Mouse (Mus musculus) heart, embryonic 11.5 days (tissue): ENCODE measurements around the gene Mtfr1l. TPM values are rescaled to one million over a fixed set of nuclear protein-coding genes. Genes with fewer than 3 reads are reported as not detected.

Experiments
- ATAC-seq: fragments of 200-750 bp; cut with Nextera tagmentation; replicated peaks from 2 replicates; pipeline ENCODE4 v1.8.0; 2017; ENCODE audit warnings: moderate library complexity; ENCODE audit not compliant: insufficient number of reproducible peaks, low FRiP score, low TSS enrichment
- H3K27ac ChIP-seq: fragments of 300-500 bp; sonication (generic); 2 replicates; pipeline ENCODE4 v1.5.1; 2014; ENCODE audit warnings: mild to moderate bottlenecking, low read depth, low read length
- H3K27me3 ChIP-seq: fragments of 300-500 bp; sonication (generic); 2 replicates; pipeline ENCODE4 v1.6.1; 2014; ENCODE audit warnings: mild to moderate bottlenecking, low read length, mixed read lengths; ENCODE audit not compliant: control insufficient read depth, insufficient read depth
- H3K36me3 ChIP-seq: fragments of 300-500 bp; sonication (generic); 2 replicates; pipeline ENCODE4 v1.6.1; 2014; ENCODE audit warnings: mild to moderate bottlenecking, low read length, moderate library complexity, mixed read lengths; ENCODE audit not compliant: control insufficient read depth, insufficient read depth
- H3K4me1 ChIP-seq: fragments of 300-500 bp; sonication (generic); 2 replicates; pipeline ENCODE4 v1.6.1; 2014; ENCODE audit warnings: low read length; ENCODE audit not compliant: control insufficient read depth, insufficient read depth
- H3K4me2 ChIP-seq: fragments of 300-500 bp; sonication (generic); 2 replicates; pipeline ENCODE4 v1.6.1; 2014; ENCODE audit warnings: mild to moderate bottlenecking, moderate library complexity
- H3K4me3 ChIP-seq: fragments of 300-500 bp; sonication (generic); 2 replicates; pipeline ENCODE4 v1.5.1; 2014; ENCODE audit warnings: low read depth, low read length
- H3K9ac ChIP-seq: fragments of 300-500 bp; sonication (generic); 2 replicates; pipeline ENCODE4 v1.6.1; 2014; ENCODE audit warnings: mild to moderate bottlenecking, low read depth, low read length, moderate library complexity
- H3K9me3 ChIP-seq: fragments of 300-500 bp; sonication (generic); replicated peaks from 2 replicates; pipeline ENCODE4 v1.6.1; 2016; ENCODE audit warnings: low read length; ENCODE audit not compliant: control insufficient read depth
- WGBS: fragments of 180-500 bp; shearing (Covaris S2); extraction: QIAGEN DNeasy Blood & Tissue Kit; methylation state at CpG from one replicate; pipeline ENCODE4 v1.1.7; 2014; ENCODE audit not compliant: insufficient replicate concordance; 5-methylcytosine and 5-hydroxymethylcytosine counted together
- polyA plus RNA-seq: library from polyadenylated mRNA; unstranded; fragments of >200 nt; fragmentation: Nextera tagmentation; extraction: Ambion mirVana; gene quantifications from 2 replicates; pipeline ENCODE4 v1.2.1, GENCODE M21; 2014

Mtfr1l gene
- polyA plus RNA-seq, 1 experiment from 2014 or later: 167 TPM

DNA sequence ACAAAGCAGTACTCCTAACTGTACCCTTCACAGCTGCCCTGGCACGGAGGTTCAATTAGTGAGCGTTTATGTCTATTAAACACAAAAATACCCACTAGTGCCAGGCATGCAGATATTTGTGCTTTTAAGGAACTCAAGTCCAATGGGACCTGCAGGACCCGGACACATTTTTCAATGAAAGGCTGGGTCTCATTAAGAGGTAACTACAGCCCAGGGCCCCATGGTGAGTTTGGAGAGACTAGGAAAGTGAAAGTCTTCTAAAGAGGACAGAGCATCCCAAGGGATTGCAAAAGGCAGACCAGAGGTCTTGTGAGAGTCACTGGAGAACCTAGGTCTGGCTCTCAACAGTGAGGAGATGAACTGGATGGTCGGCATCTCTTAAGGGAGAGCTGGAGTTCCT lies 1.8 kb downstream of the Mtfr1l start:
- 86% methylated on average over 4 of the region's 4 CpGs for WGBS
- Histone ChIP-seq H3K4me3 (peak overlapping the region; percentile 99), H3K4me2 (peak overlapping the region; percentile 98), H3K36me3 (peaks cover 23% of the 10 kb centered on the region), H3K9me3 (no peaks in the 10 kb centered on the region), H3K4me1 (peaks cover 31% of the 10 kb centered on the region), H3K9ac (peak overlapping the region; percentile 88; the same call in 1 of the 2 replicates), H3K27me3 (no peaks in the 10 kb centered on the region), H3K27ac (no peak overlapping the region)
- no peak for ATAC-seq

DNA sequence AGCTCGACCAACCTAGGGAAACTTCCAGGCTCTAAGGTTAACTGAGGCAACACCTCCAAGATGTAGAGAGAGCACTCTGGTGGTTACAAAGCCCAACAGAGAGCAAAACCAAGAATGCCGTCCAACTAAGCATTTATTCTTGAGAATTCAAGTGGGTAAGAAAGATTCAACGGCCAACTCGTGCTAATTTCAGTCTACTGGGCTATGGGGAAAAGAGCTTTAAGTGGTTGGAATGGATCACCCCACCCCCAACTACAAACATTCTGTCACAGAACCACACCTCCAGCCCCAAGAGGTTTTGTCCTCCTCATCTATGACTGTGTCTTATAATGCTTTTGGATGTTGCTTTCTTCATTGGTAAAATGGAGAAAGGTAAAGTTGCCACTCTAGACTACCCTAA lies 2.3 kb downstream of the Mtfr1l start:
- no peaks in the 10 kb centered on the region for H3K27me3 ChIP-seq
- peaks cover 31% of the 10 kb centered on the region for H3K4me1 ChIP-seq
- no peak overlapping the region for H3K27ac ChIP-seq
- 67% methylated on average over 4 of the region's 4 CpGs for WGBS
- peaks cover 27% of the 10 kb centered on the region for H3K36me3 ChIP-seq
- no peak overlapping the region for H3K4me2 ChIP-seq
- H3K4me3 ChIP-seq: no peak overlapping the region
- H3K9ac ChIP-seq: no peak overlapping the region
- no peaks in the 10 kb centered on the region for H3K9me3 ChIP-seq
- ATAC-seq: no peak

DNA sequence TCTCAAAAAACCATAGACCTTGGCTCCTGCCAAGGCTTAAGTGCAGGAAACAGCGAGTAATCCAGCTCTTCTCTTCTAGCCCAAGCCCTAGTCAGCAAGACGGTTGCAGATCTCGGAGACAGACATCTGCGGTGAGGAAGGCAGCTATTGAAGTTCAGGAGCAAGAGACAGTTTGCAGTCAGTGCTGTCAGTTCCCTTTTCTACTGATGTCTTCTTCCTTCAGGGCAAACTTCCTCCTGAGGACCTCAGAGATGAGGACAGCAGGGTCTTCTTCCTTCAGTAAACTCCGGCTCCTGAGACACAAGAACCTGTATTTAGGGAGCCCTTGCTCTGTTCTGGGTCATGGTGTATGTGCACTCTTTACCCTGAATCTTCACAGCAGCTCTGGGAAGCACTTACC lies 9.0 kb downstream of the Mtfr1l start:
- no peak for ATAC-seq
- no peaks in the 10 kb centered on the region for H3K4me1 ChIP-seq
- H3K9ac ChIP-seq: no peak overlapping the region
- H3K27me3 ChIP-seq: no peaks in the 10 kb centered on the region
- no peaks in the 10 kb centered on the region for H3K9me3 ChIP-seq
- H3K4me3 ChIP-seq: no peak overlapping the region
- no peak overlapping the region for H3K27ac ChIP-seq
- no peak overlapping the region for H3K4me2 ChIP-seq
- 83% methylated on average over 5 of the region's 5 CpGs for WGBS
- H3K36me3 ChIP-seq: peaks cover 44% of the 10 kb centered on the region

DNA sequence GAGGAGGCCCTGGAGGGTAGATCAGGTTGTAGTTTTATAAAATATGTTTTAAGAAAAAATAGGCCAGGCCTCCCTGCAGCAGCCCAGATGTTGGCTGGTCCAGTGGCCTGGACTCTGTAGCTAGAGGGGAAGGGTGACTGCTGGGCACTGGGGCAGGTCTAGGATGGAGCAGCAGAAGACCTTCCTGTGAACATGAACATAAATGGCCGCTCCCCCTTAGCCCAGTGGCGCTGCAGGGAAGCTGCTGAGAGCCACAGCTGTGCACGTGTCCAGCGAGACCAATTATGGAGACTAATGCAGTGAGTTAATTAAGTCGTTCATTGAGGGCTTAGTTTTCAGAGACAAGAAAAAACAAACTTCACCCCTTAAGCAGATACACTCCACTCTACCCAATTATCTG lies 9.4 kb downstream of the Mtfr1l start:
- Histone ChIP-seq H3K36me3 (peaks cover 42% of the 10 kb centered on the region), H3K4me3 (no peak overlapping the region), H3K4me1 (no peaks in the 10 kb centered on the region), H3K27ac (no peak overlapping the region), H3K27me3 (no peaks in the 10 kb centered on the region), H3K4me2 (no peak overlapping the region), H3K9me3 (no peaks in the 10 kb centered on the region), H3K9ac (no peak overlapping the region)
- 81% methylated on average over 5 of the region's 5 CpGs for WGBS
- no peak for ATAC-seq

- Histone ChIP-seq H3K4me1 (no peaks in the 10 kb centered on the region), H3K9me3 (no peaks in the 10 kb centered on the region), H3K4me2 (no peak overlapping the region), H3K27ac (no peak overlapping the region), H3K36me3 (peaks cover 22% of the 10 kb centered on the region), H3K4me3 (no peak overlapping the region), H3K9ac (no peak overlapping the region), H3K27me3 (no peaks in the 10 kb centered on the region)
- WGBS: 85% methylated on average over 4 of the region's 4 CpGs
- ATAC-seq: no peak
Observed at GRCm38 (mm10) chr4:134523447-134523846, 11.7 kb downstream of the Mtfr1l start.

DNA sequence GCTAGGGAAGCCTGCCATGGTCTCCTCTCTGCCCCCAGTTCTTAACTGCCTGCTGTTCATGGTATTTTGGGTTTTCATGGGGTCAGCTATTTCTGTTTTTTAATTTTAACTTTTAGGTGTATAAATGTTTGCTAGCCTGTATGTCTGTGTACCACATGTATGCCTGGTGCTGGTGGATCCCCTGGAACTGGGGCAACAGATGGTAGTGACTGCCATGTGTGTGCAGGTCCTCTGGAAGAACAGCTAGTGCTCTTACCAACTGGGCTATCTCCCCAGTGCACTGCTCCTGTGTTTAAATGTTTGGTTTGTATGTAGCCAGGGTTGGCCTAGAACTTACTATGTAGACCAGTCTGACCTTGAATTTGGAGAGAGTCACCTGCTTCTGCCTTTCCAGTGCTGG lies 15.9 kb downstream of the Mtfr1l start:
- no peaks in the 10 kb centered on the region for H3K27me3 ChIP-seq
- ATAC-seq: no peak
- no peak overlapping the region for H3K4me2 ChIP-seq

DNA sequence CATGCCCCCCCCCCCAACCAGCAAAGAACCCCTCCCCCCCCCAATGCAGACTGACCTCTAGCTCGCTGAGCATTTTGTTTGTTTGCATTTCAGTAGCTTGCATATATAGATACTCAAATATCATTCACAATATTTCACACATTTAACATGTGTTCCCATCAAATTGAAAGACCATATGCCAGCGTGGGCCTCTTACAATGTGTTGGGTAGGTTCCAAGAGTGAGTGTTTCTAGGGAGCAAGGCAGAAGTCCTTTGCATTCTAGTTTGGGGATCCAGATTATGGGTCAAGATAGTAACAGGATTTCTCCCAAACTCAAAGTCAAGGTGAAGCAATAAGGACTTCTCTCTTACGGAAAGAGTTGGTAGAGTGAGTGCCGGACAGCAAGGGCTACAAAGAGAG lies 16.6 kb downstream of the Mtfr1l start:
- 94% methylated on average over 4 of the region's 4 CpGs for WGBS
- Histone ChIP-seq H3K27ac (no peak overlapping the region), H3K27me3 (no peaks in the 10 kb centered on the region), H3K36me3 (peaks cover 7% of the 10 kb centered on the region), H3K9ac (no peak overlapping the region), H3K9me3 (no peaks in the 10 kb centered on the region), H3K4me2 (no peak overlapping the region), H3K4me3 (no peak overlapping the region), H3K4me1 (peaks cover 33% of the 10 kb centered on the region)
- ATAC-seq: no peak

More for the DNA sequence above, 15.9 kb downstream of the Mtfr1l start:
- H3K9ac ChIP-seq: no peak overlapping the region
- H3K36me3 ChIP-seq: peaks cover 7% of the 10 kb centered on the region
- H3K4me1 ChIP-seq: peaks cover 26% of the 10 kb centered on the region
- H3K9me3 ChIP-seq: no peaks in the 10 kb centered on the region
- no peak overlapping the region for H3K4me3 ChIP-seq
- H3K27ac ChIP-seq: no peak overlapping the region

GRCm38 (mm10) chr4:134517719-134518118 lies 17.5 kb downstream of the Mtfr1l start:
- no peaks in the 10 kb centered on the region for H3K27me3 ChIP-seq
- no peak for ATAC-seq
- H3K4me2 ChIP-seq: peak overlapping the region; percentile 55
- no peak overlapping the region for H3K4me3 ChIP-seq
- peaks cover 35% of the 10 kb centered on the region for H3K4me1 ChIP-seq
- WGBS: 68% methylated on average over 10 of the region's 10 CpGs
- no peaks in the 10 kb centered on the region for H3K9me3 ChIP-seq
- peak overlapping the region; percentile 64 for H3K9ac ChIP-seq
- H3K36me3 ChIP-seq: peaks cover 5% of the 10 kb centered on the region; the same call in 1 of the 2 replicates
- peak overlapping the region; percentile 98 for H3K27ac ChIP-seq

GRCm38 (mm10) chr4:134516981-134517380 lies 18.2 kb downstream of the Mtfr1l start:
- 0 out of 2 replicates have a peak, but pooled peaks cover 5% of the 10 kb centered on the region for H3K36me3 ChIP-seq
- H3K27me3 ChIP-seq: no peaks in the 10 kb centered on the region
- H3K27ac ChIP-seq: peak overlapping the region; percentile 98
- peak overlapping the region; percentile 55 for H3K4me2 ChIP-seq
- H3K9ac ChIP-seq: peak overlapping the region; percentile 64
- H3K4me3 ChIP-seq: 0 out of 2 replicates have a peak overlapping the region, but pooled peaks have one; percentile 3
- peaks cover 37% of the 10 kb centered on the region for H3K4me1 ChIP-seq
- no peaks in the 10 kb centered on the region for H3K9me3 ChIP-seq
- ATAC-seq: peak; percentile 44; the same call in 1 of the 2 replicates
- WGBS: 28% methylated on average over 8 of the region's 8 CpGs
